Mouse (Mus musculus): ENCODE results near the gene Mrpl54.
A peak's percentile ranks its signal among the peaks of the same experiment; 100 is the strongest.

The Mrpl54 gene

GRCm38 (mm10) chr10:81217964-81218363, 48.8 kb downstream of the Mrpl54 start:
- peak; percentile 84 for DNase-seq

GRCm38 (mm10) chr10:81217267-81217666, 49.5 kb downstream of the Mrpl54 start:
- peak; percentile 35 for DNase-seq

DNA sequence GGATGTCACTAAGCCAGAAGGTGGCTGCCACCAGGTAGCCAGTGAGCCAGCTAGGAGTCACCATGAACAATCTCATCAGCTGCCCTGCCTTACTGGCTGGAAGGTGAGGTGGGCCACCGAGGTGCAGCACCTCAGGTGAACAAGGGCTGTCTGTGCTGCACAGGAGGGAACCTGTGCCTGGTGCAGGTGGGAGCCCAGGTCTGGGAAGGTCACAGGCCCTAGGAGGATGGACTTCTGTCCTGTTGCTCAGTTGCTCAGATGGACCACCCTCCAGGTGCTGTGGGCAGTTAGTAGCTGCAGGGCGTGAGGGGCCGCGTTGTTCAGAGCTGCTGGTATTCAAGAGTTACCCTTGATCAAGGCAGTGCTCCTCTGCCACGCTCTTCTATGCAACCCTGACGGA, 49.9 kb downstream of the Mrpl54 start:
- DNase-seq = no peak

DNA sequence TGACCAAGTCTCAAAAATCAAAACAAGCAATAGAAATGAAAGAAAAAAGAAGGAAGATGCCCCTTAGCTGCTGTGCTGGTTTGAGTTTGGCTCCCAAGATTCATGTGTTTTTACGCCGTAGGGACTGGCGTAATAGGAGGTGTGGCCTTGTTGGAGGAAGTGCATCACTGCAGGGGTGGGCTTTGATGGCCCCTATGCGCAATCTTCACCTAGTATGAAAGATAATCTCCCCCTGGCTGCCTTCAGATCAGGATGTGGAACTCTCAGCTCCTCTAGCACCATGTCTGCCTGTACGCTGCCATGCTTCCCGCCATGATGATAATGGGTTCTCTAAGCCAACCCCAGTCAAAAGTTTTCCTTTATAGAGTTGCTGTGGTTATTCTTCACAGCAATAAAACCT, 50.5 kb downstream of the Mrpl54 start:
- no peak for DNase-seq

Data from lung, postnatal 14 days (tissue).